Mouse (Mus musculus): ENCODE measurements at regions not wholly inside any gene's neighbourhood (a gene's known extent, or its start where the extent isn't known, plus 50 kb on each side); places are given as distances from the start of the nearest gene placed in this dataset.

- DNase-seq: no peak
Observed at GRCm38 (mm10) chr13:44301215-44301614, 428.1 kb upstream of the Jarid2 start.

GRCm38 (mm10) chr13:44301936-44302335, 427.3 kb upstream of the Jarid2 start:
- DNase-seq: peak; percentile 64

GRCm38 (mm10) chr13:44305134-44305991, 423.9 kb upstream of the Jarid2 start:
- peak; percentile 25 for DNase-seq

GRCm38 (mm10) chr13:44306275-44307050, 422.8 kb upstream of the Jarid2 start:
- DNase-seq: peak; percentile 46

- no peak for DNase-seq
Observed at GRCm38 (mm10) chr13:44308227-44308626, 421.0 kb upstream of the Jarid2 start.

GRCm38 (mm10) chr13:44312237-44312636, 417.0 kb upstream of the Jarid2 start:
- no peak for DNase-seq

- peak; percentile 47 for DNase-seq
Observed at GRCm38 (mm10) chr13:44316747-44317446, 412.4 kb upstream of the Jarid2 start.

GRCm38 (mm10) chr13:44317596-44317995, 411.7 kb upstream of the Jarid2 start:
- no peak for DNase-seq

GRCm38 (mm10) chr13:44319101-44319500, 410.2 kb upstream of the Jarid2 start:
- no peak for DNase-seq

- DNase-seq: no peak
Observed at GRCm38 (mm10) chr13:44319511-44319910, 409.8 kb upstream of the Jarid2 start.

GRCm38 (mm10) chr13:44320311-44320710, 409.0 kb upstream of the Jarid2 start:
- DNase-seq: no peak

- DNase-seq: no peak
Observed at GRCm38 (mm10) chr13:44321009-44321596, 408.2 kb upstream of the Jarid2 start.

- no peak for DNase-seq
Observed at GRCm38 (mm10) chr13:44328416-44328815, 400.9 kb upstream of the Jarid2 start.

- peak; percentile 32 for DNase-seq
Observed at GRCm38 (mm10) chr13:44329161-44329560, 400.1 kb upstream of the Jarid2 start.

- peak; percentile 31 for DNase-seq
Observed at GRCm38 (mm10) chr13:44329701-44330100, 399.6 kb upstream of the Jarid2 start.

GRCm38 (mm10) chr13:44332716-44333240, 396.5 kb upstream of the Jarid2 start:
- DNase-seq: no peak

- DNase-seq: no peak
Observed at GRCm38 (mm10) chr13:44339061-44339741, 390.1 kb upstream of the Jarid2 start.

GRCm38 (mm10) chr13:44345094-44345493, 384.2 kb upstream of the Jarid2 start:
- DNase-seq: no peak

GRCm38 (mm10) chr13:44346636-44347035, 382.6 kb upstream of the Jarid2 start:
- no peak for DNase-seq

GRCm38 (mm10) chr13:44347662-44348061, 381.6 kb upstream of the Jarid2 start:
- DNase-seq: no peak

- DNase-seq: peak; percentile 34
Observed at GRCm38 (mm10) chr13:44353899-44354298, 375.4 kb upstream of the Jarid2 start.

- peak; percentile 60 for DNase-seq
Observed at GRCm38 (mm10) chr13:44355771-44356221, 373.5 kb upstream of the Jarid2 start.

All from heart, postnatal 4 days (tissue).